Mouse (Mus musculus) bone marrow macrophage, adult 2 months (primary cell): ENCODE results near the gene Lims1. TPM values are rescaled to one million over a fixed set of nuclear protein-coding genes. Genes with fewer than 3 reads are reported as not detected.

Experiments
- H3K27ac ChIP-seq: 2 replicates; pipeline ENCODE4 v1.5.1; 2012; ENCODE audit warnings: low read depth, low read length; ENCODE audit not compliant: insufficient read depth
- H3K4me1 ChIP-seq: 2 replicates; pipeline ENCODE4 v1.6.1; 2012; ENCODE audit warnings: low read length; ENCODE audit not compliant: control insufficient read depth, insufficient read depth
- H3K4me3 ChIP-seq: 2 replicates; pipeline ENCODE4 v1.5.1; 2012; ENCODE audit warnings: mild to moderate bottlenecking, low read length, moderate library complexity; ENCODE audit not compliant: insufficient read depth
- CTCF ChIP-seq: IDR thresholded peaks from 2 replicates; pipeline ENCODE4 v1.5.1; 2012; ENCODE audit warnings: low read depth, mild to moderate bottlenecking, low read length, moderate library complexity
- POLR2A ChIP-seq: IDR thresholded peaks from 2 replicates; pipeline ENCODE4 v1.6.1; 2012; ENCODE audit warnings: mild to moderate bottlenecking, low read depth, low read length, borderline replicate concordance
- polyA plus RNA-seq: library from polyadenylated mRNA; stranded (reverse); fragments of >200 nt; gene quantifications from 2 replicates; pipeline ENCODE4 v1.2.4, GENCODE M21; 2012; ENCODE audit not compliant: missing spikeins, insufficient read depth, insufficient read length

Lims1 gene
- polyA plus RNA-seq, 1 experiment: 81.4 TPM

DNA sequence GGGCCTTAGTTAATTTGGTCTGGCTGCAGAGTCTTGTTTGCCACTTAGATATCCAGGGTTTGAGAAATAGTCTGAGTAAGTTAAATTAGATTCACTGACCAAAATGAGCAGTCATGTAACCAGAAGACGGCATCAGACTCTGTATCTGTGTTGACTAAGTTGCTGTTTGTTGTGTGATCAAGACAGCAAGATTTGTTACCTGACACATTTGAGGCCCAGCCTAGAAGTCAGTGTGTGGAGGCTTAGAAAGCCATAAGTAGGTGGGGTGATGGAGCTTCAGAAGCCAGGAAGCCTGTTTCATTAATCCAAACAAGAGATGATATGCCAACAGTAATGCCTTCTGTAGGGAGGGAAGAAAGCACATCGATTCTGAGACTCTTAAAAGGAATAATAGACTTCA is 18.9 kb downstream of the Lims1 start:
- TF ChIP-seq POLR2A (no peak), CTCF (no peak)
- H3K27ac ChIP-seq: peak overlapping the region; percentile 51
- no peak overlapping the region for H3K4me3 ChIP-seq
- H3K4me1 ChIP-seq: peaks cover 45% of the 10 kb centered on the region

- Histone ChIP-seq H3K4me1 (peaks cover 42% of the 10 kb centered on the region), H3K27ac (no peak overlapping the region), H3K4me3 (no peak overlapping the region)
- no peak for TF ChIP-seq CTCF
- TF ChIP-seq POLR2A: no peak
Measured at GRCm38 (mm10) chr10:58343552-58343951, 20.3 kb downstream of the Lims1 start.

DNA sequence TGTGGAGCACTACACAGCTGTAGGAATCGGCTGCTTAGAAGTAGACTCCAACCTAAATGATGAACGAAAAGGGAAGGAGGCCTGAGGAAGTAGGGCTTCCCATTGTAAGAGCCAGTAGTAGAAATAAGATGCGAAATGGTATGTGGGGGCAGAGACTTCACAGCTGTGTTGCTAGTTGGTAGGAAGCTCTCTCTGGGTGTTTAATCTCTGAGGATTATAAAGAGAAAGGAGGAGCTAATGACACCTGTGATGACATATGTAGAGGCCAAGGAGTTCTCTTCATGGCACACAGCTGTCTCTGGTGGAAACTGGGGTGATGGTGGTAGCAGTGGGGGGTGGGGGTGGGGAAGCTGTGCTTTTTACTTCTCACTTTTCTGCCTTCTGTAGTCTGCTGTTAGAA is 27.3 kb downstream of the Lims1 start:
- TF ChIP-seq CTCF: no peak
- TF ChIP-seq POLR2A: no peak
- no peak overlapping the region for H3K4me3 ChIP-seq
- H3K4me1 ChIP-seq: peaks cover 42% of the 10 kb centered on the region
- peak overlapping the region; percentile 89 for H3K27ac ChIP-seq

GRCm38 (mm10) chr10:58351670-58352069 is 28.4 kb downstream of the Lims1 start:
- TF ChIP-seq POLR2A (no peak), CTCF (no peak)
- Histone ChIP-seq H3K4me3 (peak overlapping the region; percentile 69), H3K27ac (peak overlapping the region; percentile 91), H3K4me1 (peaks cover 41% of the 10 kb centered on the region)

DNA sequence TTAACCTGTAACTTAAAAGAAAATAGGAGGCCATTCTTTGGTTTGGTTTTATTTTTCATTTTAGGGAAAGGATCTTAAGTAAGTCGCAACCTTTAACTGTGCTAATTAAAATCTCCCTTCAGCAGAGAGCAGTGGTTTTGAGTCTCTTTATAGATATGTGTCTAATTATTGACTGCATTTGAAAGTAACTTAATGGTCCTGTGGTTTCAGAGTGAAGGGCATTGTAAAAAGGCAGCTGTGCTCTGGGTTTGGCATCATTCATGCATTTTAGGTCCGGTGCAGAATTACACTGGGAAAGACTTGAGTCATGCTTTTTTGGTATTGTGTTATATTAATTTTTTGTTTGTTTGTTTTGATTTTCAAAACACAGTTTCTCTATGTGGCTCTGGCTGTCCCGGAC is 29.1 kb downstream of the Lims1 start:
- TF ChIP-seq CTCF (no peak), POLR2A (no peak)

DNA sequence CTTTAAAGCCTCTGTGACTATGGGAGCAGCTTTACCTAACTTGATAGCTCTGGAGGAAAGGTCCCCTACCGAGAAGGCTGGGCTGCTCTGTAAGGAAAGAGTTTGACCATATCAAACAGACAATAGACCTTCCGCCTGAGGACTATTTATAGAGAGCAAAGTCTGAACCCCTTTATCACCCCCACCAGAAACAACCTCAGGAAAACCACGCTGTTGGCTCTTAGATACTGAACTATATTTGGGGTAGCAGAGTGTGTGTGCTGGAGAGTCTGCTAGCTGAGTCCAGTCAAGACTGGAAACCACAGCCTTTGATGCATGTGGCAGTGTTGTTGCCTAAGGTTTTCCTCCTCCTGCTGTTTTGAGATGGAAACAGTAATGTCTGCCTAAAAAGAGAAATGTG is 31.3 kb downstream of the Lims1 start:
- H3K27ac ChIP-seq: peak overlapping the region; percentile 37

More for the DNA sequence above, 29.1 kb downstream of the Lims1 start:
- Histone ChIP-seq H3K27ac (peak overlapping the region; percentile 46), H3K4me3 (peak overlapping the region; percentile 57), H3K4me1 (peaks cover 39% of the 10 kb centered on the region)

DNA sequence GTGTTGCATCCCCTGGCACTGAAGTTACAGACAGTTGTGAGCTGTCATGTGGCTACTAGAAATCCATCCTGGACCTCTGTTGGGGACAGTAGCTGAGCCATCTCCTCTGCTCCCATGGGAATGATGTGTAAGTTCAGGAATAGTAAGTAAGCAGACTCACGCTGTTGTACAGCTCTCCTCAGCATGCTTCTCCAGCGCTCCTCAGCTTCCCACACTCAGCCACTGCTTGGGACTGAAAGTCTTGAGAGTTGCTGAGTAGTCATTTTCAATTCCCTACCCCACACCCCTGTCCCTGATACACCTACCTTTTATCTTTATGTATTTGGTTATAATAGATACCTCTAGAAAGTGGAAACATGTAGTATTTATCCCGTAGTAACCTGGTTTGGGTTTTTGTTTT is 33.2 kb downstream of the Lims1 start:
- H3K27ac ChIP-seq: no peak overlapping the region
- no peak overlapping the region for H3K4me3 ChIP-seq
- TF ChIP-seq POLR2A: no peak
- TF ChIP-seq CTCF: no peak
- peaks cover 32% of the 10 kb centered on the region for H3K4me1 ChIP-seq

More for the DNA sequence above, 31.3 kb downstream of the Lims1 start:
- Histone ChIP-seq H3K4me1 (peaks cover 34% of the 10 kb centered on the region), H3K4me3 (peak overlapping the region; percentile 6; the same call in 1 of the 2 replicates)
- TF ChIP-seq CTCF (no peak), POLR2A (no peak)

GRCm38 (mm10) chr10:58359123-58359522 is 35.9 kb downstream of the Lims1 start:
- H3K4me1 ChIP-seq: peaks cover 38% of the 10 kb centered on the region
- no peak overlapping the region for H3K27ac ChIP-seq
- TF ChIP-seq POLR2A (no peak), CTCF (no peak)
- no peak overlapping the region for H3K4me3 ChIP-seq

- no peak overlapping the region for H3K27ac ChIP-seq
- TF ChIP-seq POLR2A (no peak), CTCF (no peak)
- H3K4me1 ChIP-seq: peaks cover 35% of the 10 kb centered on the region
- no peak overlapping the region for H3K4me3 ChIP-seq
Measured at GRCm38 (mm10) chr10:58359952-58360351, 36.7 kb downstream of the Lims1 start.

DNA sequence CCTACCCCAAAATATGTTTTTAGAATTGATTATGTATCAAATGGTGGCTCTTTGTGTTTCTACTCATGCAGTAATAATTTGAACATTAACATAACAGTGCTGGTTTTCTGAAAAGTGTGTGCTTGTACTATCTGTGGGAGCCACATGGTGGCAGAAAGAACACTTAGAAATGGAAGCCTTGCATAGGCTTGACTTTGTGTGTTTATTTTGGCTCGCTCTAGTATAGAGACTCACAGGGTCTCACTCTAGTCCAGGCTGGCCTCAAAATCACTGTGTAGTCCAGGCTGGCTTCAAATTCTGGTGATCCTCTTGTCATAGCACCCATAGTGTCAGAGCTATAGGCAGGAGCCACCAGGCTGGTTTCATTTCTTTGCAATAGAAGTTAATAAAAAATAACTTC is 39.5 kb downstream of the Lims1 start:
- TF ChIP-seq POLR2A (no peak), CTCF (no peak)
- Histone ChIP-seq H3K27ac (no peak overlapping the region), H3K4me3 (no peak overlapping the region), H3K4me1 (peaks cover 29% of the 10 kb centered on the region)

DNA sequence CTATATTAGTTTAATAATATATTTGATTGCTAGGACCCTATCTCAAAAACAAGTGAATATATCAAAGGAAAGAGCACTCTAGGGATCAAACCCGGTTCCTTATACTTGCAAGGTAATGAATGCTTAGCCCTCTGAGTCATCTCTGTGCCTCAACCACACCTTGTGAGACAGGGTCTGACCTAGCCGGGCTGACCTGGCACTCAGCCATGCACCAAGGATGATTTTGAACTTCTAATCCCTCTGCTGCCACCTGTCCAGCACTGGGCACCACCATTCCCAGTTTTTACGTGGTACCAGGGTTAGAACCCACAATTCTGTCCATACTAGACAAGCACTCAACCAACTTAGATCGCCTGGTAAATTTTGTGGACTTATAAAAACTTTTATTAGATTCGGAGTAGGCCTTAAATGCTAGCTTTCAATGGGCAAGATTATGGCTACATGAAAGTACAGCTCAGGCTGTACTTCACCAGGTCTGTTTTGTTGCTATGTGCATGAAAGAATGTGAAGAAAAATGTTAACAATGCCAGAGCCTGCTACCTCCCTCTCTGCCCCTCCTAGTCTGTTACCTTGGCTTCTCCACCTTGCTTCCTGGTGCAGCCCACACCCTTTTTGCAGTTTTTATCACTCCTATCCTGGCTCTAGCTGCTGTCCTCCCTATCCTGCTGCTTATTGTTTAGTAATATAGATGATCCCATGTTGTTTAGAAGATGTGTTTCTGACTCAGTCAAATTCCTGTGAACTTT is 41.7 kb downstream of the Lims1 start:
- no peak overlapping the region for H3K4me3 ChIP-seq
- TF ChIP-seq CTCF (no peak), POLR2A (no peak)
- no peak overlapping the region for H3K27ac ChIP-seq
- peaks cover 43% of the 10 kb centered on the region for H3K4me1 ChIP-seq
